35 mouse cellular contexts compared by ENCODE assay signal in genomic region chr13:56219254-56219653, GRCm38 (mm10). TPM values are rescaled to one million over a fixed set of nuclear protein-coding genes. Genes with fewer than 3 reads are reported as not detected.
DNase-seq lines count a peak whose midpoint lies in the region; ATAC-seq and TF ChIP-seq lines count a peak whose summit lies in the region.
"Had no signal": no experiment of that assay in that cellular context is flagged by ENCODE, and none has a peak within 500 bp of the region (broad histone marks: within the 10 kb centered on the region; RNA-seq: fewer than 3 reads in every experiment).

No protein-coding gene starts in this region.

- DNase-seq in 416B (ENCODE audit: low read depth), result peak; percentile 18
- DNase-seq in thymus, postnatal 0 days (ENCODE audit: low spot score), result peak; percentile 73
- no peak for DNase-seq in B cell, adult 2 months
- DNase-seq in heart, adult 2 months, result no peak
- no peak for DNase-seq in layer of hippocampus, postnatal 36 days
- DNase-seq in lung, postnatal 36 days, result no peak
- DNase-seq: adrenal gland, postnatal 10 days; cerebellum, adult 2 months; cerebellum, postnatal 25 days; embryo, embryonic 11 days; gastrocnemius, postnatal 14 days; heart, adult 18-20 months; heart, postnatal 14 days; kidney, adult 2 months; kidney, postnatal 14 days; right cerebral cortex, postnatal 14 days had no signal

- ATAC-seq in CD4-positive, CD25-positive, alpha-beta regulatory T cell, adult 4 months, result peak; percentile 58
- peak; percentile 76 for ATAC-seq in common myeloid progenitor, adult 5-6 weeks (replicated peaks; ENCODE audit: low read depth, poor library complexity, severe bottlenecking)
- ATAC-seq: forebrain, embryonic 15.5 days; inflammation-experienced regulatory T-cells, adult 6 months; Patski had no signal

- H3K36me3 ChIP-seq in heart, adult 2 months (ENCODE audit: control insufficient read depth, insufficient read depth, low read length), result no peaks in the 10 kb centered on the region
- H3K36me3 ChIP-seq: embryonic facial prominence, embryonic 13.5 days; forebrain, embryonic 15.5 days; heart, embryonic 13.5 days; hindbrain, embryonic 13.5 days; midbrain, embryonic 12.5 days had no signal

- TF ChIP-seq POLR2A in heart, adult 2 months (IDR thresholded peaks at IDR 0.05; ENCODE audit: insufficient read depth, low read depth, low read length), result no peak

- no peak for TF ChIP-seq EP300 in heart, adult 2 months (IDR thresholded peaks at IDR 0.05; ENCODE audit: insufficient read depth, low read depth, low read length)

- H3K27ac ChIP-seq in heart, adult 2 months, result no peak overlapping the region
- H3K27ac ChIP-seq: embryonic facial prominence, embryonic 13.5 days; forebrain, embryonic 15.5 days; heart, embryonic 13.5 days; hindbrain, embryonic 13.5 days; midbrain, embryonic 12.5 days had no signal

- H3K79me2 ChIP-seq in heart, adult 2 months (replicated peaks; ENCODE audit: control insufficient read depth, insufficient read depth, low read length), result no peaks in the 10 kb centered on the region

- H3K9ac ChIP-seq in heart, adult 2 months (ENCODE audit: low read depth, low read length), result no peak overlapping the region
- H3K9ac ChIP-seq: embryonic facial prominence, embryonic 13.5 days; forebrain, embryonic 15.5 days; heart, embryonic 13.5 days; hindbrain, embryonic 13.5 days; midbrain, embryonic 12.5 days had no signal

- WGBS in heart, adult 2 months, result 51% methylated on average over 9 of the region's 9 CpGs

- H3K4me3 ChIP-seq in heart, adult 2 months, result no peak overlapping the region
- H3K4me3 ChIP-seq: embryonic facial prominence, embryonic 13.5 days; erythroblast, embryonic 14.5 days; forebrain, embryonic 15.5 days; heart, embryonic 13.5 days; hindbrain, embryonic 13.5 days; midbrain, embryonic 12.5 days had no signal

- no peaks in the 10 kb centered on the region for H3K4me1 ChIP-seq in heart, adult 2 months (ENCODE audit: control insufficient read depth, insufficient read depth, low read length)

- peaks cover 11% of the 10 kb centered on the region for H3K27me3 ChIP-seq in heart, adult 2 months (ENCODE audit: control insufficient read depth, insufficient read depth, low read length)

- no peak for TF ChIP-seq CTCF in heart, adult 2 months (IDR thresholded peaks at IDR 0.05)

- intact Hi-C loops in heart, adult 2 months (cut with DNase I), result no loop called here

RNA-seq across cellular contexts. Expression of gene Neurog1, which starts 32.7 kb away (rescaled TPM):
- not detected for polyA plus RNA-seq in CD4-positive, CD25-positive, alpha-beta regulatory T cell, adult 4 months (2017; shearing (Covaris generic))
- total RNA-seq in common myeloid progenitor, adult 5-6 weeks (2017), result not detected in 2 replicates
- 0.12 TPM in 1 of 2 replicates, not detected in the other for polyA plus RNA-seq in thymus, postnatal 0 days (2015; fragmentation: Nextera tagmentation; extraction: Ambion mirVana)
- total RNA-seq in heart, adult 2 months (2021), result not detected
- polyA plus RNA-seq in heart, adult 2 months (2012; rRNA removed), result not detected in 2 replicates
- total RNA-seq in layer of hippocampus, postnatal 36 days (2021), result under 1 TPM; 0.23 to 0.27 TPM
- total RNA-seq: adrenal gland, postnatal 10 days; gastrocnemius, postnatal 14 days; heart, adult 18-20 months; heart, postnatal 14 days; layer of hippocampus, postnatal 14 days; liver, adult 2 months; neutrophil, adult 5-6 weeks had no signal
- polyA plus RNA-seq: C2C12; cerebellum, adult 2 months; erythroblast, embryonic 14.5 days; heart, embryonic 13.5 days; inflammation-experienced regulatory T-cells, adult 6 months; kidney, adult 2 months; limb, embryonic 11.5 days; liver, adult 2 months; liver, embryonic 16.5 days; lung, embryonic 16.5 days; spleen, adult 2 months; stomach, embryonic 14.5 days had no signal

RNA-seq across cellular contexts. Expression of gene Tifab, which starts 40.6 kb away (rescaled TPM):
- under 1 TPM in 1 of 2 experiments, not detected in 1; 0.22 TPM for polyA plus RNA-seq in CD4-positive, CD25-positive, alpha-beta regulatory T cell, adult 4 months (2017; shearing (Covaris generic))
- 27.1 and 36.6 TPM in 2 replicates for total RNA-seq in common myeloid progenitor, adult 5-6 weeks (2017)
- polyA plus RNA-seq in thymus, postnatal 0 days (2015; fragmentation: Nextera tagmentation; extraction: Ambion mirVana), result 4.8 and 5.4 TPM in 2 replicates
- total RNA-seq in heart, adult 2 months (2021), result 1 to 10 TPM; 1.1 to 1.2 TPM
- polyA plus RNA-seq in heart, adult 2 months (2012; rRNA removed), result 1.7 and 2.1 TPM in 2 replicates
- 1 to 10 TPM; 1.6 TPM for total RNA-seq in layer of hippocampus, postnatal 36 days (2021)
- polyA plus RNA-seq: C2C12, Patski had no signal

Comparison
In these comparisons a context has a peak if more than half of its experiments do, and no peak if none do; other contexts are left out.
1. DNase-seq: peak in 416B (single experiment) and thymus, postnatal 0 days (single experiment); none in B cell, adult 2 months (0 of 2), heart, adult 2 months (0 of 2), layer of hippocampus, postnatal 36 days (0 of 2) and lung, postnatal 36 days (single experiment).
2. RNA of gene Tifab, which starts 40.6 kb away (total RNA-seq): 27.1 to 36.6 TPM in common myeloid progenitor, adult 5-6 weeks; 1.6 TPM in layer of hippocampus, postnatal 36 days and 1.1 to 1.2 TPM in heart, adult 2 months; every median in the first group is over 10 times any median in the second.